Mouse (Mus musculus): ENCODE data around the gene Tenm3.
"Not testable (repeated sequence)": the region's sequence is repeated elsewhere in the genome, so short reads cannot be mapped to it uniquely, and the experiment has no call there.

The Tenm3 gene

DNA sequence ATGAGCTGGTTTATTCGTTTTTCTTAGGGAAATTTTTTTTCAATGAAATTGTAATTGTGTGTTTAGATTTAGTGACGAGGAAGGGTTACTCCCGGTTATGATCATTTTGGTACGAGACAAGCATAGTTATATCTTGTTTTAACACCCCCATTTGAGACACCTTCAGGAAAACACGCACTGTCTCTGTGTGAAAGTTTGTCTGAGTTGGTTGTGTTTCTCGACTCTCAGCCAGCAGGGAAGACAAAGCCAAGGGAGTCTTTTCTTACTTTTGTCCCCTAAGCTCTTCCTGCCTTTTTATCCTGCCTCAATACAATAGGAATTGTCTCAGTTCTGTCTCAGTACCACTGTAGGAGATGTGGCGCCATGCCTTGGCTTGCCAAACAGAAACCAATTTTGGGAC is 660.0 kb downstream of the Tenm3 start:
- DNase-seq: no peak

DNA sequence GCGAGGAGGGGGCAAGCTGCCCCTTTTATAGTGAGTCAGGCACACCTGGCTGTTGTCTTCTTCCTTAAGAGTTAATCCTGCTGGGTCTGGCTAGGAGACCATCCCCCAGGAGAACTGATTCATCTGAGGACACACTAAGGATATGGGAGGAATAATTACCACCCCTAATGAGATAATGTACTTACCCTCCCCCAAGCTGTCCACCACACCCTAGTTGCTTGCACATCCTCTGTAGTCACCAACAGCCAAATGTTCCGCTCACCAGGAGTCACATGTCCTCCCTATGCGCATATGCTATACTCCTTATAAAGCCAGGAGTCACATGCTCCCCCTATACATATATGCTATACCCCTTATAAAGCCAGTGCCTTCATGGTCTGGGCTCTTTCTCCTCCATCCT is 662.8 kb downstream of the Tenm3 start:
- DNase-seq: no peak

DNA sequence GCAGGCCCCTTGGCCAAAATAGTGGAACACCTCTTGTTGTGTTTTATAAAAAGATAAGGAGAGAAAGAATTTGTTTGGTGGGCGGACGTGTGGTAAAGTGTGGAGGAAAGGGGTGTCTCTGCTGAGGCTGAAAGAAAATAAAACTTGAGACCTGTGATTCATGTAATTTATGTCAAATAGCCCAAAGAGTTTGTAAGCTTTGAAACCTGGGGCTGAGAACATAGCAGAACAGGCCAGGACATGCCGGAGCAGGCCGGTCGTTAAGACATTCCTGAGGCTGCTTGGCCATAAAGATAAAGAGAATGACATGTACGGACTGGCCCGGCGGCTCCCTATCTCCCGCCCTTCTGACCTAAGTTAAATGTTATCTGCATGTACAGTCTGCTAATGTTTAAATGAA is 663.6 kb downstream of the Tenm3 start:
- not testable (repeated sequence) for DNase-seq

GRCm38 (mm10) chr8:48178993-48179392 is 664.8 kb downstream of the Tenm3 start:
- no peak for DNase-seq

- DNase-seq: no peak
Observed at GRCm38 (mm10) chr8:48177876-48178275, 665.9 kb downstream of the Tenm3 start.

Data from thymus, postnatal 4 days (tissue).